Mouse (Mus musculus): Measurements from ENCODE around the gene Atl1. TPM values are rescaled to one million over a fixed set of nuclear protein-coding genes. Genes with fewer than 3 reads are reported as not detected.

The Atl1 gene
- polyA plus RNA-seq, 1 experiment = 0.95 TPM

GRCm38 (mm10) chr12:69898119-69898518 lies 5.7 kb downstream of the Atl1 start:
- H3K4me3 ChIP-seq (ENCODE audit: insufficient read depth, low read depth, low read length) = no peak overlapping the region
- no peak overlapping the region for H3K27ac ChIP-seq (replicated peaks; ENCODE audit: low read depth, low read length)

GRCm38 (mm10) chr12:69904991-69905390 lies 12.6 kb downstream of the Atl1 start:
- no peak overlapping the region for H3K27ac ChIP-seq (replicated peaks; ENCODE audit: low read depth, low read length)
- H3K4me1 ChIP-seq (ENCODE audit: control insufficient read depth, insufficient read depth, insufficient read length, low read length) = no peaks in the 10 kb centered on the region
- no peak overlapping the region for H3K4me3 ChIP-seq (ENCODE audit: insufficient read depth, low read depth, low read length)

More at GRCm38 (mm10) chr12:69898119-69898518, 5.7 kb downstream of the Atl1 start:
- no peaks in the 10 kb centered on the region for H3K4me1 ChIP-seq (ENCODE audit: control insufficient read depth, insufficient read depth, insufficient read length, low read length)

GRCm38 (mm10) chr12:69907667-69908510 lies 15.5 kb downstream of the Atl1 start:
- Histone ChIP-seq H3K4me1 (ENCODE audit: control insufficient read depth, insufficient read depth, insufficient read length, low read length) (no peaks in the 10 kb centered on the region), H3K4me3 (ENCODE audit: insufficient read depth, low read depth, low read length) (peak overlapping the region; percentile 2), H3K27ac (replicated peaks; ENCODE audit: low read depth, low read length) (no peak overlapping the region)

- Histone ChIP-seq H3K4me3 (ENCODE audit: insufficient read depth, low read depth, low read length) (no peak overlapping the region; the same call in 1 of the 2 replicates), H3K27ac (replicated peaks; ENCODE audit: low read depth, low read length) (no peak overlapping the region), H3K4me1 (ENCODE audit: control insufficient read depth, insufficient read depth, insufficient read length, low read length) (no peaks in the 10 kb centered on the region)
Observed at GRCm38 (mm10) chr12:69908511-69908900, 16.1 kb downstream of the Atl1 start.

GRCm38 (mm10) chr12:69911906-69912305 lies 19.5 kb downstream of the Atl1 start:
- H3K4me1 ChIP-seq (ENCODE audit: control insufficient read depth, insufficient read depth, insufficient read length, low read length) = no peaks in the 10 kb centered on the region
- H3K27ac ChIP-seq (replicated peaks; ENCODE audit: low read depth, low read length) = no peak overlapping the region
- H3K4me3 ChIP-seq (ENCODE audit: insufficient read depth, low read depth, low read length) = no peak overlapping the region

- Histone ChIP-seq H3K4me1 (ENCODE audit: control insufficient read depth, insufficient read depth, insufficient read length, low read length) (no peaks in the 10 kb centered on the region), H3K27ac (replicated peaks; ENCODE audit: low read depth, low read length) (no peak overlapping the region), H3K4me3 (ENCODE audit: insufficient read depth, low read depth, low read length) (no peak overlapping the region)
Observed at GRCm38 (mm10) chr12:69912737-69913136, 20.3 kb downstream of the Atl1 start.

GRCm38 (mm10) chr12:69917870-69918269 lies 25.5 kb downstream of the Atl1 start:
- Histone ChIP-seq H3K4me1 (ENCODE audit: control insufficient read depth, insufficient read depth, insufficient read length, low read length) (no peaks in the 10 kb centered on the region), H3K27ac (replicated peaks; ENCODE audit: low read depth, low read length) (no peak overlapping the region), H3K4me3 (ENCODE audit: insufficient read depth, low read depth, low read length) (no peak overlapping the region)

GRCm38 (mm10) chr12:69922099-69922498 lies 29.7 kb downstream of the Atl1 start:
- H3K4me3 ChIP-seq (ENCODE audit: insufficient read depth, low read depth, low read length) = no peak overlapping the region
- H3K27ac ChIP-seq (replicated peaks; ENCODE audit: low read depth, low read length) = no peak overlapping the region
- H3K4me1 ChIP-seq (ENCODE audit: control insufficient read depth, insufficient read depth, insufficient read length, low read length) = no peaks in the 10 kb centered on the region

GRCm38 (mm10) chr12:69923128-69923527 lies 30.7 kb downstream of the Atl1 start:
- Histone ChIP-seq H3K4me3 (ENCODE audit: insufficient read depth, low read depth, low read length) (no peak overlapping the region), H3K27ac (replicated peaks; ENCODE audit: low read depth, low read length) (no peak overlapping the region), H3K4me1 (ENCODE audit: control insufficient read depth, insufficient read depth, insufficient read length, low read length) (no peaks in the 10 kb centered on the region)

GRCm38 (mm10) chr12:69923603-69924002 lies 31.2 kb downstream of the Atl1 start:
- Histone ChIP-seq H3K27ac (replicated peaks; ENCODE audit: low read depth, low read length) (no peak overlapping the region), H3K4me3 (ENCODE audit: insufficient read depth, low read depth, low read length) (no peak overlapping the region), H3K4me1 (ENCODE audit: control insufficient read depth, insufficient read depth, insufficient read length, low read length) (no peaks in the 10 kb centered on the region)

- no peaks in the 10 kb centered on the region for H3K4me1 ChIP-seq (ENCODE audit: control insufficient read depth, insufficient read depth, insufficient read length, low read length)
- no peak overlapping the region for H3K27ac ChIP-seq (replicated peaks; ENCODE audit: low read depth, low read length)
- no peak overlapping the region for H3K4me3 ChIP-seq (ENCODE audit: insufficient read depth, low read depth, low read length)
Observed at GRCm38 (mm10) chr12:69924012-69924411, 31.6 kb downstream of the Atl1 start.

GRCm38 (mm10) chr12:69926716-69927115 lies 34.3 kb downstream of the Atl1 start:
- H3K4me1 ChIP-seq (ENCODE audit: control insufficient read depth, insufficient read depth, insufficient read length, low read length) = no peaks in the 10 kb centered on the region
- no peak overlapping the region for H3K27ac ChIP-seq (replicated peaks; ENCODE audit: low read depth, low read length)
- H3K4me3 ChIP-seq (ENCODE audit: insufficient read depth, low read depth, low read length) = no peak overlapping the region

GRCm38 (mm10) chr12:69937731-69938130 lies 45.3 kb downstream of the Atl1 start:
- Histone ChIP-seq H3K4me3 (ENCODE audit: insufficient read depth, low read depth, low read length) (no peak overlapping the region), H3K27ac (replicated peaks; ENCODE audit: low read depth, low read length) (no peak overlapping the region), H3K4me1 (ENCODE audit: control insufficient read depth, insufficient read depth, insufficient read length, low read length) (no peaks in the 10 kb centered on the region)

GRCm38 (mm10) chr12:69939291-69939690 lies 46.9 kb downstream of the Atl1 start:
- no peaks in the 10 kb centered on the region for H3K4me1 ChIP-seq (ENCODE audit: control insufficient read depth, insufficient read depth, insufficient read length, low read length)
- H3K27ac ChIP-seq (replicated peaks; ENCODE audit: low read depth, low read length) = no peak overlapping the region
- H3K4me3 ChIP-seq (ENCODE audit: insufficient read depth, low read depth, low read length) = no peak overlapping the region

- H3K27ac ChIP-seq (replicated peaks; ENCODE audit: low read depth, low read length) = no peak overlapping the region
Observed at GRCm38 (mm10) chr12:69941655-69942329, 49.4 kb downstream of the Atl1 start.

GRCm38 (mm10) chr12:69945861-69946260 lies 53.4 kb downstream of the Atl1 start:
- Histone ChIP-seq H3K4me1 (ENCODE audit: control insufficient read depth, insufficient read depth, insufficient read length, low read length) (no peaks in the 10 kb centered on the region), H3K4me3 (ENCODE audit: insufficient read depth, low read depth, low read length) (no peak overlapping the region), H3K27ac (replicated peaks; ENCODE audit: low read depth, low read length) (no peak overlapping the region)

More at GRCm38 (mm10) chr12:69941655-69942329, 49.4 kb downstream of the Atl1 start:
- H3K4me1 ChIP-seq (ENCODE audit: control insufficient read depth, insufficient read depth, insufficient read length, low read length) = no peaks in the 10 kb centered on the region
- H3K4me3 ChIP-seq (ENCODE audit: insufficient read depth, low read depth, low read length) = no peak overlapping the region

Data from brown adipose tissue, adult 24 weeks (tissue).